Mouse (Mus musculus) liver, postnatal 0 days (tissue): Measurements from ENCODE around the gene Ak4. TPM values are rescaled to one million over a fixed set of nuclear protein-coding genes. Genes with fewer than 3 reads are reported as not detected.

Source experiments
- ATAC-seq: fragments of 200-750 bp; cut with Nextera tagmentation; 2 replicates; pipeline ENCODE4 v1.8.0; 2017; ENCODE audit warnings: mild to moderate bottlenecking, moderate library complexity
- DNase-seq: peaks from one replicate; pipeline ENCODE4 v3.0.0-alpha.2; 2016
- H3K27ac ChIP-seq: fragments of 300-500 bp; sonication (generic); 2 replicates; pipeline ENCODE4 v1.5.1; 2014; ENCODE audit warnings: antibody characterized with exemption, moderate library complexity, mild to moderate bottlenecking, low read depth
- H3K27me3 ChIP-seq: fragments of 300-500 bp; sonication (generic); 2 replicates; pipeline ENCODE4 v1.6.1; 2014; ENCODE audit warnings: low read length, control low read depth, mixed read lengths; ENCODE audit not compliant: insufficient read depth
- H3K36me3 ChIP-seq: fragments of 300-500 bp; sonication (generic); replicated peaks from 2 replicates; pipeline ENCODE4 v1.6.1; 2014; ENCODE audit warnings: mild to moderate bottlenecking, control low read depth, low read length, moderate library complexity, mixed read lengths; ENCODE audit not compliant: insufficient read depth
- H3K4me1 ChIP-seq: fragments of 300-500 bp; sonication (generic); 2 replicates; pipeline ENCODE4 v1.6.1; 2014; ENCODE audit warnings: antibody characterized with exemption, mild to moderate bottlenecking, control low read depth; ENCODE audit not compliant: insufficient read depth
- H3K4me2 ChIP-seq: fragments of 300-500 bp; sonication (generic); 2 replicates; pipeline ENCODE4 v1.6.1; 2014; ENCODE audit warnings: low read depth, mild to moderate bottlenecking, low read length, moderate library complexity, mixed read lengths
- H3K4me3 ChIP-seq: fragments of 300-500 bp; sonication (generic); 2 replicates; pipeline ENCODE4 v1.5.1; 2014; ENCODE audit warnings: low read depth, low read length
- H3K9ac ChIP-seq: fragments of 300-500 bp; sonication (generic); replicated peaks from 2 replicates; pipeline ENCODE4 v1.6.1; 2014; ENCODE audit warnings: mild to moderate bottlenecking, moderate library complexity
- H3K9me3 ChIP-seq: fragments of 300-500 bp; sonication (generic); 2 replicates; pipeline ENCODE4 v1.6.1; 2016; ENCODE audit warnings: mild to moderate bottlenecking, control low read depth, low read length, mixed read lengths
- CTCF ChIP-seq: sonication (generic); IDR thresholded peaks from 2 replicates; pipeline ENCODE4 v1.5.1; 2016; ENCODE audit warnings: antibody characterized with exemption, low read depth
- EP300 ChIP-seq: IDR thresholded peaks from 2 replicates; pipeline ENCODE4 v1.6.1; 2016; ENCODE audit warnings: antibody characterized with exemption, low read depth, mild to moderate bottlenecking
- WGBS: fragments of 180-500 bp; shearing (Covaris S2); extraction: QIAGEN DNeasy Blood & Tissue Kit; methylation state at CpG from one replicate; pipeline ENCODE4 v1.1.7; 2014; ENCODE audit not compliant: insufficient replicate concordance; 5-methylcytosine and 5-hydroxymethylcytosine counted together
- polyA plus RNA-seq: library from polyadenylated mRNA; unstranded; fragments of >200 nt; fragmentation: Nextera tagmentation; extraction: Ambion mirVana; gene quantifications from 2 replicates; pipeline ENCODE4 v1.2.1, GENCODE M21; 2015

Ak4 gene
- polyA plus RNA-seq, 1 experiment from 2014 or later, result 31.3 TPM

DNA sequence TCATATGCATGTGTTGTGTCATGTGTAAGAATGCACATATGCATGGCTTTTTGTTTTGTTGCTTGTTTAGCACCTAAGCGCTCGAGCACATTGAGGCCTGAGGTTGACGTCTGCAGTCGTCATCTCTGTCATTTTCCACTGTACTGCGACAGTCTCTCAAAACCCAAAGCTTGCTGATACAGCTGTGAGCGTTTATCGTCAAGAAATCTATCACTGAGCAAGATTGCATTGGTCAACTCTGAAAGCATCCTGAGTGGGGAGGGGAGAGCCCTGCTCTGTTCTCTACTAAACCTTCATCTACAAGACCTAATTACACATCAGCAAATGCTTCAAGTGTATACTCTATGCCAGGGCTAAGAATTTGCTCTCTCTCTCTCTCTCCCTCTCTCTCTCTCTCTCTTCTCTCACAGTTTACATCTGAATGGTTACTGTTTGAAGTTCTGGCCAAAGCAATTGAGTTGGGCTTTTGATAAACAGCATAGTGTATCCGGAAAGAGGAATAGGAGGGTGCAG lies 24.0 kb upstream of the Ak4 start:
- no peak overlapping the region for H3K4me2 ChIP-seq
- no peak for TF ChIP-seq EP300
- no peak for TF ChIP-seq CTCF
- 79% methylated on average over 8 of the region's 8 CpGs for WGBS
- ATAC-seq, result no peak
- no peaks in the 10 kb centered on the region for H3K9me3 ChIP-seq
- H3K27me3 ChIP-seq, result no peaks in the 10 kb centered on the region
- no peaks in the 10 kb centered on the region for H3K36me3 ChIP-seq
- no peak overlapping the region for H3K27ac ChIP-seq
- no peak overlapping the region for H3K4me3 ChIP-seq
- no peak for DNase-seq
- H3K4me1 ChIP-seq, result peaks cover 8% of the 10 kb centered on the region
- no peak overlapping the region for H3K9ac ChIP-seq

DNA sequence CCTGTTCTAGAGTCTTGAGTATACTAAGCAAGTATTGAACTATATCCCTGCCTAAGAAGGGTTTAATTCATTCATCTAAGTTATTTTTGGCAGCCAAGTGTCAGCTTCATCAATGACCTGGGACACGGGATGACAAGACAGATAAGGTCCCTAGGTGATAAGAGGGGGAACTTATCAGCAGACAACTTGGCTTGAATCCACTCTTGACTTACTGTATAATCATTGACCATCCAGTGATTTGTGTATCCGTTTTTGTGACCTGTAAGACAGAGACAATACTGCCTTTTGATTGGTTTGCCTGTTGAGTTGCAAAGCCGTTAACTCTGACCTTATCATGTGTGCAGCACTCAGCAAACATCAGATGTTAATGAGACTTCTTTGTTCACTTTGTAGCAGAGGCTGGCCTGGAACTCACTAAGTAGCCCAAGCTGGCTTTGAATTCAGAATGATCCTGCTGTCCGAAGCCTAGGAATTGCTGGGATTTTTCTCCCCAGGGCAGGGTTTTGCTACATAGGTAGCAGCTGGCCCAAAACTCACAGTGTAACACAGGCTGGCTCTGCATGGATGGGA lies 19.0 kb upstream of the Ak4 start:
- Histone ChIP-seq H3K27me3 (no peaks in the 10 kb centered on the region), H3K36me3 (no peaks in the 10 kb centered on the region), H3K9me3 (no peaks in the 10 kb centered on the region), H3K27ac (peak overlapping the region; percentile 19; the same call in 1 of the 2 replicates), H3K4me3 (no peak overlapping the region), H3K4me1 (peaks cover 5% of the 10 kb centered on the region), H3K9ac (no peak overlapping the region), H3K4me2 (no peak overlapping the region)
- WGBS, result 48% methylated on average over 4 of the region's 4 CpGs
- ATAC-seq, result peak; percentile 89
- no peak for DNase-seq
- TF ChIP-seq CTCF (no peak), EP300 (peak; percentile 10; the same call in 1 of the 2 replicates)

DNA sequence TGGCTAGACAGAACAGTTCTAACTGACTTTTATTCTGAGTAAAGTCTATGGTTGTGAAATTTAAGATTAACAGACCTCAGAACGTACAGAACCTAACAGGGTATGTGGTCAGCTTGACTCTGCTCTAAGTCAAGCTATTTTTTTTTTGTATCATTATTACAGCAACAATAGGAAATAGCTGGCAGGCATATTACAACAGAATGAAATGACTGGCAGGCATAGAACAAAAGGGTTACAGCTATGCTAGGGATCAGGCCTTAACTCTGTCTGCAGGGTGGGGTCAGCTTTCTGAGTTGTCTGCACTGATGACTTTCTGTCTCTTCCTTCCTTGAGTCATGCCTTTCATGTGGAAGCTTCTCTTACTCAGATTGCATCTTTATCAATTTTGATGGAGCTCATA lies 17.1 kb upstream of the Ak4 start:
- no peak overlapping the region for H3K27ac ChIP-seq
- no peak overlapping the region for H3K4me2 ChIP-seq
- DNase-seq, result no peak
- no peak overlapping the region for H3K4me3 ChIP-seq
- TF ChIP-seq EP300 (no peak), CTCF (no peak)
- WGBS, result 53% methylated on average over 1 of the region's 1 CpGs
- H3K9me3 ChIP-seq, result no peaks in the 10 kb centered on the region
- no peak overlapping the region for H3K9ac ChIP-seq
- peaks cover 5% of the 10 kb centered on the region for H3K4me1 ChIP-seq
- H3K27me3 ChIP-seq, result no peaks in the 10 kb centered on the region
- ATAC-seq, result no peak
- H3K36me3 ChIP-seq, result no peaks in the 10 kb centered on the region

DNA sequence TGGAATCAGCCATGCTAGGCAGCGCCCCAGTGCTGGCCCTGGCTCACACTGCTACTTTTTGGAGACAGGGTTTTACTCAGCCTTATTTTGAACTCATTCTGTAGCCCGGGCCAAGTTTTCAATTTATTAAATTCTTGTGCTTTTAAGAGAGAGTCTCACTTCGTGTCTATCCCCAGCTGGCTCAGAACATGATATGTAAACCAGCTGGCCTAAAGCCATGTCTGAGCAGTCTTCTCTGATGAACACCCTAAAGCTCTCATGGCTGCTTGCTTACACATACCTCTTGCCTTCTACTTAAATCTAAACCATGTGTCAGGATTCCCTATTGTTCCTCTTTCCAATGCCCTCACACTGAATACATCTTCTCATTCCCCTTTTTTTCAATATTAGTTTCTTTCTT lies 14.2 kb upstream of the Ak4 start:
- Histone ChIP-seq H3K27ac (no peak overlapping the region), H3K4me3 (no peak overlapping the region), H3K9me3 (no peaks in the 10 kb centered on the region), H3K27me3 (no peaks in the 10 kb centered on the region), H3K4me1 (no peaks in the 10 kb centered on the region; the same call in 1 of the 2 replicates), H3K4me2 (no peak overlapping the region), H3K9ac (no peak overlapping the region), H3K36me3 (no peaks in the 10 kb centered on the region)
- TF ChIP-seq CTCF (no peak), EP300 (no peak)
- WGBS, result 63% methylated on average over 3 of the region's 3 CpGs
- no peak for DNase-seq
- no peak for ATAC-seq

DNA sequence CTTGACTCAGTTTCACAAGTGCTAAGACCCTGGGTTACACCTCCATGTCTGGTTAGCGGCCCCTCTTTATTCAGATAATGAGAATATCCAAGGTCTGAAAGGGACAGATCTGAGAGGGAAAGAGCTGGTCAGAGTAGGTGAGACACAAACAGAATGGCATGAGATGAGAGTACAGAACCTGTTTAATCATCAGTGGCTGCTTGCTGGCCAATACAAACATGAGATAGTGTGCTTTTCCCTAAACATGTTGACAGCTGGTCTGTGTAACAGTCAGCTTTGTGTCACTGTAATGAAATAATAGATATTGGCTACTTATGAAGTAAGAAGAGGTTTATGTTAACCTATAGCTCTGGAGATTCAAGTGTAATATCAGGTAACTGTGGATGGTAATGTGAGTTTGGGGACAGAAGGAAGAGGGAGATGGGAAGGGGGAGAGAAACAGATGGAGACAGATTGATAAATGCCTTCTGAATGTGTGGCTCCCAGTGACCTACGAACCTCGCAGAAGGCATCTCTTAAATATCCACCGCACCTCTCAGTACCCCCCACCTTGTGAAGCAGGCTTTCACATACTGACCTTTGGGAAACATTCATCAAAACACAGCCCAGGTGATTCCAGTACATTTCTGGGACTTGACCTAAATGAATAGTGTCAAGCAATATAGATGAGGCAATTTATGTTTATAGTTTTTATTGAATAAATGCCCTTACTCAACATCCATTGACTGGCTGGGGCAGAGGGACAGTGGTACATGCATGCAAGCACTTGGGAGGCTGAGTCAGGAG lies 12.5 kb upstream of the Ak4 start:
- H3K9me3 ChIP-seq, result no peaks in the 10 kb centered on the region
- DNase-seq, result no peak
- 78% methylated on average over 4 of the region's 4 CpGs for WGBS

DNA sequence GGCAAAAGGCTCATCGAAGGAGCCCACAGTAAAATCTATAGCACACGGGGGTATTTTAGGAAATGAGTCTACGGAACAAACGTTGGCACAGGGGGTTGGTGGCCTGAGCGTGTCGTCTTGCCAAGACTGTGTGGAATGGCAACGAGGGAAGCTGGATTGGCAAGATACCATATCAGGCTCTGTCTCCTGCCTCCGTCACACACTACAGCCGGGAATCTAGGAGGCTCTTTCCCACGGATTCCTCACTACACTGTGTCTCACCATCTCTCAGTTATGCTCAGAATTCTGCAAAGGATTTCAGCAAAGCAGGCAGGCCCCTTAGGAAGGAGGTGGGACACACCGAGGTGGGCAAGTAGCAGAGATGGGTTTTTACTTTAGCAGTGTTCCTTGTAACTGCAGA lies 2.1 kb upstream of the Ak4 start:
- WGBS, result 73% methylated on average over 11 of the region's 11 CpGs
- Histone ChIP-seq H3K27me3 (peaks cover 11% of the 10 kb centered on the region), H3K36me3 (no peaks in the 10 kb centered on the region), H3K9me3 (no peaks in the 10 kb centered on the region), H3K27ac (no peak overlapping the region), H3K4me3 (no peak overlapping the region), H3K4me2 (no peak overlapping the region), H3K4me1 (no peaks in the 10 kb centered on the region), H3K9ac (no peak overlapping the region)
- ATAC-seq (no peak), DNase-seq (no peak)
- TF ChIP-seq EP300, result no peak
- no peak for TF ChIP-seq CTCF

More for the DNA sequence above, 12.5 kb upstream of the Ak4 start:
- no peak overlapping the region for H3K4me2 ChIP-seq
- no peak overlapping the region for H3K4me3 ChIP-seq
- peak; percentile 88 for ATAC-seq
- no peak overlapping the region for H3K9ac ChIP-seq
- H3K27me3 ChIP-seq, result no peaks in the 10 kb centered on the region
- TF ChIP-seq CTCF (no peak), EP300 (no peak)
- no peaks in the 10 kb centered on the region for H3K36me3 ChIP-seq
- H3K4me1 ChIP-seq, result no peaks in the 10 kb centered on the region
- peak overlapping the region; percentile 71 for H3K27ac ChIP-seq
